Mouse (Mus musculus): Measurements from ENCODE around the gene AI837181.

The AI837181 gene

DNA sequence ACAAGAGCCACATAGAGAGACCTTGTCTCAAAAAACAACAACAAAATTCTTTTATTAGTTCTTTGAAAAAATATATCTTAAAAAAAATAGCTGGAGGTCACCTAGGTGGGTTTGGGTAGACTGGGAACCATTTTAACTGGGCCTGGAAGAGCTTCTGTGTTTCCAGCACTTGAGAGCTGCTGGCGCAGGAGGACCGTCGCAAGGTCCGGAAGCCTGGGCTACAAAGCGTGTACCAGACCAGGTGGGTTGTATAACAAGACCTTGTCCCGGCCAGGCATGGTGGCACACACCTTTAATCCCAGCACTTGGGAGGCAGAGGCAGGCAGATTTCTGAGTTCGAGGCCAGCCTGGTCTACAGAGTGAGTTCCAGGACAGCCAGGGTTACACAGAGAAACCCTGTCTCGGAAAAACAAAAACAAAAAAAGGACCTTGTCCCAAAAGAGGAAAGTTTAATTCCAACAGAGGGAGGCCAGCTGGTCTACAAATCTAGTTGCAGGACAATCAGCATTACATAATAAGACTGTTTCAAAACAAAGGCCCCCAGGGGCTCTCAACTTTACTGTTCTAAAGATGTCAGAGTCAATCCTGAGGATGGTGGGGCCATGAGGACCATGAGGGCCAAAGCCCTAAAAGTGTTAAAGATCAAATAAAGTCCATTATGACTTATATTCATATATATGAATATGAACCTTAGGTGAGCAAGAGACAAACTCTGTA, 6.0 kb upstream of the AI837181 start:
- no peak for DNase-seq

DNA sequence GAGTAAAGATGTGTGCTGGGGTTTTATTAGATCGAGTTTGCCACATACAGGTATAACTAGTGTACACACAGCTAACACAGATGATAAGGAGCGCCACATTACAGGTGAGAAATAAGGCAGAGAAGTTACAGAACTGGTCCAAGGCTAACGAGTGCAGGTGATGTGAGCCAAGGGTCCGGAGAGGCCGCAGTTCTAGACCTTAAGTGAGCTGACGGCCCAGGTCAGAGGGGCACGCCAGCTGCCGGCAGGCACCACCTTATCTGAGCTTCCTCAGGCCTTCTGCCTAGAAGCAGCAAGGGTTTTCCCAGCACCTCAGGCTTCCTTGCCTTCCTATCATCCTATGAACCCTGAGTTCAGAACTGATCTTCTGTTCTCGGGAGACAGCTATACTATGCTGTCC, 5.3 kb upstream of the AI837181 start:
- no peak for DNase-seq

DNA sequence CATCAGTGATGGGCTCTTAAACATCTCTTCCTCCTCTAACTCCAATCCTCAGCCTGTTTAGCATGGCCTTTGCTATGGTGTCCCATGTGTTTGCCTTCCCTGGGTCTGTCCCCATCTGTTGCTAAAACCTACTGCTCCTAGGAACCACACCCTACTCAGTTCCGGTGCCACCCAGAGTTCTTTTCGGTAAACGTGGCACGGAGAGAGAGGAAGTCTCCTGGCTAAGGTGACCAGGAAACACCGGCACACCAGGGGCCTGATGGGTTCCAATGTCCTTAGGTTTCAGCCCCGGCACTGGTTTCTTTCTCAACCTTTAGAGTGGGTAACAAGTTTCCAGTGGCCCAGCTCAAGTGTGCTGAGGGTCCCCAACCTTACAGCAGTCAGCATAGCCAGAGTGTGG, 4.4 kb upstream of the AI837181 start:
- no peak for DNase-seq

DNA sequence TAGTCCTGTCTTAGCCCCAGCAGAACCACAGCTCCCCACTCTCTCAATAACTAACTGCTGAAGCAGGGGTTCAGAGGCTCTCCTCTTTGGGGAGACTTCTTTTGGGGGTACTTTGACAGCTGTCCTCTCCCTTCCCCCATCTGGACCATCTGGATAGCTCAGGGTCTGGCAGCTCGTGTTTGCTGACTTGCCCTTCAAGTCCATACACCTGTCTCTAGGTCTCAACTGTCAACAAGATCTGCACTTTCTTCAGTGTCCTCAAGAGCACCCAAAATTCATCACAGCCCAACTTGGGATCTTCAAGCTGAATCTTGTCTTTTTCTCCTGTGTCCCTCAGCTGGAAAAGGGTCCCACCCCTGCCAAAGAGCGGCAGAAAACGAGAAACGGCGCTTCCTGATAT, 3.2 kb upstream of the AI837181 start:
- no peak for DNase-seq

DNA sequence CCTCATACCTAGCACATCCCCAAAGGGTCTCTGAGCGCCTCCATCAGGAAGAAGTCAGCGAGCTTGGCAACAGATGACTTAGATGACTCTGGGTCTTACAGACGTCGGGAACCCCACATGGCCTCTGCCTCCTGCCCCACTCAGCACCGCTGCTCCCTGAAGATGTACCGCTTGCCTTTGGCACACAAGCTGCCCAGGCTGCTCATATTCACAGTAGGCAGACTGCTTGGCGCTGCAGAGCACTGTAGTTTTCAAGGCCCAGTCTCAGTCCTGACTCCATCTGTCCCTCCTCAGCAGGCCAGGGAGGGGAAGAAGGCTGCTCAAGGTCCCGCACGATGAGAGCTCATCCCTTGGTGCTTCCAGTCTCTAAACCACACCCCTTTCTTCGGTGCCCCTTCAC, 2.7 kb upstream of the AI837181 start:
- DNase-seq = no peak

- no peak for DNase-seq
Measured at GRCm38 (mm10) chr19:5422895-5423443, 2.0 kb upstream of the AI837181 start.

DNA sequence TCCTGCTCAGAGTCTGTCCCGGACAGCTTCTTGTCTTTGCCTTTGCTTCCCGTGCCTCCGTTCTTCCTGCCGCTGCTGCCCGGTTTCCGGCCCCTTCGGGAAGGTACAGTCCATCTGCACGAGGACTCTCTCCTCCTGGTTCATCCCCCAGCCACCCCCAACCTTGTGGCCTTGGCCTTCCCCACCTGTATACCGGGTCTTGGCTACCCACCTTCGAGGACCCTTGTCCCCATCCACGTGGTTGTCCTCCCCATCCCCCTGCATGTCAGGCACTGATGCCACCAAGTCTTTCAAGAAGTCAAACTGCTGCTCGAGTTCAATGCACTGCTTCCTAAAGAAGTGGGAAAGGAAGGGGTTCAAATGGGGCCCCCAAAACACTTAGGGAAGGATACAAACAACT, 1.4 kb upstream of the AI837181 start:
- no peak for DNase-seq

DNA sequence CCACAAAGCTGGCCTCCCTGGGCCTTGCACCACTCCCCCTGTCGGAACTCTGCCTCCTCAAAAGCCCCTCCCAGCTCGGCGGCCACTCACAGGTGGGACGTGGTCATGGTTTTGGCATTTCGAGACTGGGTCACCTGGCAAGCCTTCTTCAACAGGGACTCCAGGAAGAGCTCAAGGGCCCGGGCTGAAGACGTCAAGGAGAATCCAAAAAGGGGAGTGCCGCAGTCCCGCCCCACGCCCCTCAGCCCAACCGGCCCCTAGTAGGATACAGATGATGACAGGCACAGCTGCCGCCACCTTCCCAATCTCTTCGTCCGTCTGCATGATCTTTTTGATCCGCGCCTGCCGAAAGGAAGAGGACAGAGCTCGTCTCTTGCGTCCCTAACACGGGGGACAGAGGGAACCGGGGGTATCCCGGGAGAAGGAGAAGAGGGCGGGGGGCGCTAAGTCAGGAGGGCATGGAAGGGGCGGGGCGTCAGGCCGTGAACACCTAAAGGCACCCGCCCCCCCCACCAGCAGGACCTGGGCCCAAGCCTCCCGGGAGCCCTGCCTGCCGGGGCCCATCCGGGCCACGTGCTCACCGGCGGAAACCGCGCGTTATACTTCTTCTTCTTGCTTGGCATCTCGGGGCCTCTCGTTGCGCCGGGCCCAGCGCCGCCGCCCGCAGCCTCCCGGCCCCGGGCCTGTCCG, 707 bp upstream of the AI837181 start:
- DNase-seq = peak; percentile 71

GRCm38 (mm10) chr19:5425906-5426565, 1.1 kb downstream of the AI837181 start:
- no peak for DNase-seq

DNA sequence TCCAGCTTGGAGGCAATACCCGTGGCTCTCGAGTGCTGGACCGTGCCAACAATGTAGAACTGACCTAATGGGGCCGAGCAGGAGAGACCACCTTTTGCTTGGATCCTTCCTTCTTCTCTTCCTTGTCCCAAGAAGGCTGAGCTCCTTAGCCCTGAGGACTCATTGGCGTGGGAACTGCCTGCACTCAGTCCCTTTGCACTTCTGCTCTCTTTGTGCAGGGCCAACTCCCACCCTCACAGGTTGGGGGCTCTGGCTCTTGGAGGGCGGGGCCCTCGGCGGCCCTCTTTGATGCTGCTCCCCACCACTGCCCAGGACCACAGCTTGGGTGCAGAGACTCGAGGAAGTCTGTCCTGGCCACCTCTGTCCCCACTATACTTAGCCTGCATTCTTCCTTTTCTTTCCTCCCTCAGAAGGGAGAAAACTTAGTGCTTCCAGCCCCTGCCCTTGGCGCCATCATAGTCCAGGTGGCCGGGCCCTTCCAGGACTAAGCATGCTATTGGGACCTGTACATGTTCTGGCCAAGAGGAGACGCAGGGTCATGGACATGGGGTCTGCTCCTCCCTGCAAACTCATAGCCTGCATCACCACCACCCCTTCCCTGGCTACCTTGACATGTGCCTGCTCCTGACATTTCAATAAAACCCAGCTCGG, 1.8 kb downstream of the AI837181 start:
- DNase-seq = no peak

DNA sequence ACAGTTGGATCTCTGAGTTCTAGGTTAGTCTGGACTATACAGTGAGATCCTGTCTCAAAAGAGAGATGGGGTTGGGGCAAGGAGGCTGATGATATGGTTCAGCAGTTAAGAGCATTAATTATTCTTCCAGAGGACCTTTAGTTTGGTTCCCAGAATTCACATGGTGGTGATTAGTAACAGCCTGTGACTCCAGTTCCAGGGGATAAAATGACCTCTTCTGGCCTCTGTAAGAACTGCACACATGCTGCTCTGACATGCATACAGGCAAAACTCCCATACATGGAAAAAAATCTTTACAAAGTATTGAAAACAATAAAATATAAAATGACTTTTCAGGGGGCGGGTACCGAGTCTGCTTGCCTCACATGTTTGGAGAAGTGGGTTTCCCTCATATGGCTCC, 3.1 kb downstream of the AI837181 start:
- no peak for DNase-seq

- no peak for DNase-seq
Measured at GRCm38 (mm10) chr19:5429219-5429618, 4.3 kb downstream of the AI837181 start.

DNA sequence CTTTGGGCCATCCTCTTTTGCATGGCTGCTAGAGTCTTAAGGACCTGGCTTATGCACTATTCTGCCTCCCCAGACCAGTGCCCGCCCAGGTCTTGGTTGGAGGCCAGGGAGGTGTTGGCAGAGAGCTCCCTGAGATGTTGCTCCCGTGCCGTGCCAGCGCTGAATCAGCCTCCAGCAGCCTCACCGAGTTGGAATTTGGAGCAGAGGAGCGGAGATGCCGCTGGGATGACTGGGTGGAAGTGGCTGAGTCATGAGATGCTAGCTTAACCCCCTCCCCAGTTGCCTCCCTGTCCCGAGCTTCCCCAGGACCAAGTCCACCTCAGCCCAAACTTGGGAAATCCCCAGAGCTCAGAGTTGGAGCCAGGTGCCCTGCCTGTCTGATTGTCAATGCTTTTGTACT, 4.9 kb downstream of the AI837181 start:
- peak; percentile 19 for DNase-seq

DNA sequence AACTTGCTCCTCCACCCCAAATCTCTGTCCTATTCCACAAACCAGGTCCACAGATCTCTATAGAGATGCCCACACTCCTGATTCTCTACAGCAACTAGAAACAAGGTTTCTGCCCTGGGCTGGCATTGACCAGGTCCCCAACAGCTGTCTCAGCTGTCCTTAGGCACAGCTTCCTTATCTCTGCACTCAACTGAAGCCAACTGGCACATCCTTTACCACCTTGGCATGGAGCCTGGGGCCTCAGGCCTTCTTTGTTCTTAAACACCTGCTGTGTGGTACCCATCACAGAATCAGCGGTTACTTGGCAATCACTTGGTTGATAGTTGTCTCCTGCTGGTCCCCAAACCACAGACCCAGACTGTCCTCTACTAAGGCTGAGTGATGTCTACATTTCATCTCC, 5.5 kb downstream of the AI837181 start:
- no peak for DNase-seq

DNA sequence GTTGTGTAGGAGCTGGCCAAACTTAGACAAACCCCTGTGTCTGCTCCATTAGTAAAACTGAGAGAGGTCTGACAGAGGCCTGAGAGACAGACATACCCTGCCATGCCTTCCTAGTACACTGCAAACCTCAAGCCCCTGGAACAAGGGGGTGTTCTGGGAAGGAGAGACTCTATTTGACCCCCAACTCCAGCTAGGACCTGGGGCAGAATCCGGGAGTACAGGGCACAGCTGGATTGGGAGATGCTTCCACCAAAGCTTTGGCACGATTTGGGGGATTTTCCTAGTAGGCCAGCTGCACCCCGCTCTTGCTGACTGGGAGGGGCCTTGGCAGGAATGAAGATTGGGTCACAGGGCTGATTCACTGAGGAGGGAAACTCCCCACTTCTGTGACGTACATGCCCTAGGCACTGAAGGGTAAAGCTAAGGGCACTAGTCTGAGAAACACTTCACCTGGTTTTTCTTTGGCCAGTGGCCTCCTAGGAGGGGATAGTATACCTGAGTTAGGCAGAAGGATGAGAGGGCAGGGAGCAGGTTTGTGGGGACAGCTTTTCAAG, 7.0 kb downstream of the AI837181 start:
- DNase-seq = no peak

GRCm38 (mm10) chr19:5432992-5433852, 8.3 kb downstream of the AI837181 start:
- DNase-seq = no peak

GRCm38 (mm10) chr19:5433951-5434350, 9.0 kb downstream of the AI837181 start:
- DNase-seq = no peak

DNA sequence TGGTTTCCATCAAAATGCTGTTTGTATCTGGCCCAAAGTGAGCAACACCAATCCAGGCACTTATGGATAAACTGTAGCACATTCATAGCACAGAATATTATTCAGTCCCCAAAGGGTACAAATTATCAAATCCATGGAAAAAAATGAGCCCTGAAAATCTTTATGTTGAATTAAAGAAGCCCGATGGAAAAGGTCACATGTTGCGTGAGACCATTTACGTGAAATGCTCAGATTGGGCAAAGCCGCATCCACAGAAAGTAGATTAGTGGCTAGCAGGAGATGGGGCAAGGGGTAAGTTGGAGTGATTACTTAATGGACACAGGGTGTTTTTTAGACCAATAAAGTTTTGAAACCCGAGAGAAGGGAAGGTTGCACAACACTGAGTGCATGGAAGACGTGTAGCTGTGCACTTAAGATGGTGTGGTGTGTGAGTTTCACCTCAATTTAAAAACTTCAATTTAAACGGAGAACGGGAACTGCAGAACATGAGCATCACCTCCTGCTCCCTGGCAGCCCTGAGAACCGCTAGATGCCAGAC, 19.5 kb downstream of the AI837181 start:
- no peak for DNase-seq

GRCm38 (mm10) chr19:5444954-5445353, 20.0 kb downstream of the AI837181 start:
- DNase-seq = no peak

- no peak for DNase-seq
Measured at GRCm38 (mm10) chr19:5445747-5446146, 20.8 kb downstream of the AI837181 start.

DNA sequence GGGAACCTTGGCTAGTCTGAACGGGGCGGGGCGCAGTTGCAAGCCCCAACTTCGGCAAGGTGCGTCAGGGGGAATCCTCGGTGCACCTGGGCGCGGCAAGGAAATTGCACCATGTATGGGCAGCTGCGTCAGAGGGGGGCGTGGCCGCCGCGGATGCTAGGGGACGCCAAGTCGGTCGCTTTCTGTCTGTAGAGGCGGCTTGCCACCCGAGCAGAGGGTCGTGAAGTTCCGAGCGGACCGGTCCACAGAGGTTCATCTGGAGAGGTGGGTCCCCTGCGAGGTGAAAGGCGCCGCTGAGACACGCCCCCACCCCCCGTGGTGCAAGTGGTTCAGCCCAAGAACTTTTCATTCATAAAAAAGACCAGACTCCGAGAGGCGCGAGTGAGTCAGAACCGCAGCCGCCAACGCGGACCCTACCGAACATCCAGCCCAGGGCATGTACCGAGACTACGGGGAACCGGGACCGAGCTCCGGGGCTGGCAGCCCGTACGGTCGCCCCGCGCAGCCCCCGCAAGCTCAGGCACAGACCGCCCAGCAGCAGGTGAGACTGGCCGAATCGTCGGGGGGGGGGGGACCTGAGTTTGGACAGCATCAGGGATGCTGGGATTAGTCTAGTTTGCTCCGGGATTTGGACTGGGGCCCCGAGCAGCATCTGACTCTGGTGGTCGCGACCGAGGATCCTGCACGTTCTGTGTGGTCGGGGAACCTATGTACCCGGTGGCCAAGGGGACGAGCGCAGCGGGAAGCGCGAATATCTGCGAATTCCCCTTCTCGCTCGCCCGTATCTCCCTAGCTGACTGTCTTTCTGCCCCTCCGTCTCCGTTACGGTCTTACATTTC, 22.8 kb downstream of the AI837181 start, which contains the start of gene Fosl1:
Gene Fosl1, plus strand, starts transcription at position 33 of the 839 bp plus-strand sequence.
- DNase-seq = peak; percentile 74
